Mouse (Mus musculus) lung, postnatal 0 days (tissue): Measurements from ENCODE around the gene Tapbp. TPM values are rescaled to one million over a fixed set of nuclear protein-coding genes. Genes with fewer than 3 reads are reported as not detected.
A peak's percentile ranks its signal among the peaks of the same experiment; 100 is the strongest.

ENCODE experiments used
- ATAC-seq: fragments of 200-750 bp; cut with Nextera tagmentation; 2 replicates; pipeline ENCODE4 v1.8.0; 2017; ENCODE audit warnings: moderate library complexity
- DNase-seq: peaks from one replicate; pipeline ENCODE4 v3.0.0-alpha.2; 2016; ENCODE audit warnings: low spot score
- H3K27ac ChIP-seq: fragments of 300-500 bp; sonication (generic); 2 replicates; pipeline ENCODE4 v1.5.1; 2014; ENCODE audit warnings: antibody characterized with exemption, mild to moderate bottlenecking, low read length, mixed read lengths
- H3K27me3 ChIP-seq: fragments of 300-500 bp; sonication (generic); replicated peaks from 2 replicates; pipeline ENCODE4 v1.6.1; 2014; ENCODE audit warnings: low read length, mixed read lengths; ENCODE audit not compliant: insufficient read depth
- H3K36me3 ChIP-seq: fragments of 300-500 bp; sonication (generic); 2 replicates; pipeline ENCODE4 v1.6.1; 2014; ENCODE audit warnings: low read length, mixed read lengths; ENCODE audit not compliant: insufficient read depth
- H3K4me1 ChIP-seq: fragments of 300-500 bp; sonication (generic); 2 replicates; pipeline ENCODE4 v1.6.1; 2014; ENCODE audit warnings: antibody characterized with exemption, low read depth, low read length, mixed read lengths; ENCODE audit not compliant: insufficient read depth
- H3K4me2 ChIP-seq: fragments of 300-500 bp; sonication (generic); replicated peaks from 2 replicates; pipeline ENCODE4 v1.6.1; 2014; ENCODE audit warnings: low read depth, mild to moderate bottlenecking, low read length, moderate library complexity, mixed read lengths
- H3K4me3 ChIP-seq: fragments of 300-500 bp; sonication (generic); 2 replicates; pipeline ENCODE4 v1.5.1; 2014; ENCODE audit warnings: low read depth, low read length
- H3K9ac ChIP-seq: fragments of 300-500 bp; sonication (generic); replicated peaks from 2 replicates; pipeline ENCODE4 v1.6.1; 2014; ENCODE audit warnings: low read depth, mild to moderate bottlenecking
- H3K9me3 ChIP-seq: fragments of 300-500 bp; sonication (generic); 2 replicates; pipeline ENCODE4 v1.6.1; 2016; ENCODE audit warnings: low read length, mixed read lengths
- CTCF ChIP-seq: IDR thresholded peaks from 2 replicates; pipeline ENCODE4 v1.5.1; 2016; ENCODE audit warnings: antibody characterized with exemption, mild to moderate bottlenecking
- EP300 ChIP-seq: IDR thresholded peaks from 2 replicates; pipeline ENCODE4 v1.6.1; 2016; ENCODE audit warnings: antibody characterized with exemption, mild to moderate bottlenecking, control low read depth
- WGBS: fragments of 180-500 bp; shearing (Covaris S2); extraction: QIAGEN DNeasy Blood & Tissue Kit; methylation state at CpG from one replicate; pipeline ENCODE4 v1.1.7; 2014; 5-methylcytosine and 5-hydroxymethylcytosine counted together
- polyA plus RNA-seq: library from polyadenylated mRNA; unstranded; fragments of >200 nt; fragmentation: Nextera tagmentation; extraction: Ambion mirVana; gene quantifications from 2 replicates; pipeline ENCODE4 v1.2.1, GENCODE M21; 2015

Tapbp gene
- polyA plus RNA-seq, 1 experiment from 2014 or later: 102 TPM

DNA sequence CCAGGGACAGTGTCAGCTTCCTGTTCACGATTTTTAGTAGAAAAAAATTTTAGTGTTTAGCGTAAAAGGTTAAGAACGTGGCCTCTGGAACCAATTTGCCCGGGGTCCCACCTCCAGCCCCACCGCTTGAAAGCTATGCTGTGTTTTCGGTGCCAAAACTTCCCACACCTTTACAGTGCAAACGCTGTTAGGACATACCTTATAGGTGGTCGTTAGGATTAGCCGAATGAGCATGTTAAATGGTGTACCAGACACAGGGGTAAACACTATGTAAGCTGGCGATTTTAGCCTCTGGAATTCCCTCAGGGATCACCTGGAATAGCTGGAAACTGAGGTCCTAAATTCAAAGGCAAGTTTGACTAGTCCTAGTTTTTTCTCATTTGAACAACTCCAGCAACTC, 40.6 kb downstream of the Tapbp start:
- Histone ChIP-seq H3K9me3 (no peaks in the 10 kb centered on the region), H3K36me3 (peaks cover 4% of the 10 kb centered on the region; the same call in 1 of the 2 replicates), H3K4me2 (peak overlapping the region; percentile 66), H3K27me3 (no peaks in the 10 kb centered on the region), H3K27ac (peak overlapping the region; percentile 95; the same call in 1 of the 2 replicates), H3K4me1 (peaks cover 9% of the 10 kb centered on the region; the same call in 1 of the 2 replicates), H3K4me3 (peak overlapping the region; percentile 60), H3K9ac (peak overlapping the region; percentile 71)
- TF ChIP-seq CTCF: no peak
- TF ChIP-seq EP300: no peak
- no peak for ATAC-seq
- WGBS: 3% methylated on average over 10 of the region's 10 CpGs
- DNase-seq: no peak

DNA sequence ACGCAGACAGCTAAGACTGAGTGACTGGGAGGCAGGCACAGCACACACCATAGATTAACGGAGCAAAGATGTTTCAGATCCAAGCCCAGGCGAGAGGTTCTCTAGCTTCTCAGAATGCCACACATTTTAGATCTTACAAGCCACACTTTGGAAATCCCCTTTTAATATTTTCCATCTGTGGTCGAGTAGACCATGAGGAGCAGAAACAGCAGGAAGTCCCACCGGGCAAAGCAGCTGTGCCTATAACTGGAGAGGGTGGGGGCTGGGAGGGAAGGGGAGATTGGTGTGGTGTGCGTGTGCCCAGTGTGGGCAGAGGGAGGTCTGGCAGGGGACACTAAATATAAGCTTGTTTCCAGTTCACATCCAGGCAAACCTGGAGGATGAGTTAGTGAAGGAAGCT, 41.8 kb downstream of the Tapbp start:
- Histone ChIP-seq H3K4me1 (peaks cover 9% of the 10 kb centered on the region; the same call in 1 of the 2 replicates), H3K4me2 (no peak overlapping the region), H3K36me3 (peaks cover 4% of the 10 kb centered on the region; the same call in 1 of the 2 replicates), H3K4me3 (no peak overlapping the region), H3K27ac (no peak overlapping the region), H3K9me3 (no peaks in the 10 kb centered on the region), H3K9ac (no peak overlapping the region), H3K27me3 (no peaks in the 10 kb centered on the region)
- TF ChIP-seq CTCF (no peak), EP300 (no peak)
- 82% methylated on average over 6 of the region's 6 CpGs for WGBS
- ATAC-seq: no peak
- DNase-seq: no peak

DNA sequence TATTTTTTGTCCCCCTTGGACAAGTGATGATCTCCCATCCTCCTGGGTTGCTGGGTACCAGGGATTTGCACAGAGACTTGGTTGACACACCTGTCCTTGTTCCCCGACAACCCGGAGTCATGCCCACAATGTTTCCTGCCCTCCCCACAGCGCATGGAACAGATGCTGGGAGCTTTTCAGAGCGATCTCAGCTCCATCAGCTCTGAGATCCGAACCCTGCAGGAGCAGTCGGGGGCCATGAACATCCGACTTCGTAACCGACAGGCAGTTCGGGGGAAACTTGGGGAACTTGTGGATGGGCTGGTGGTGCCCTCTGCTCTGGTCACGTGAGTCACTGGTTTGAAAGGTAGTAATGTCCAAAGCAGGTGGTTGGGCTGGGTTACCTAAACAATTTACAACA, 42.8 kb downstream of the Tapbp start:
- WGBS: 94% methylated on average over 11 of the region's 11 CpGs
- H3K27me3 ChIP-seq: no peaks in the 10 kb centered on the region
- TF ChIP-seq EP300 (no peak), CTCF (no peak)
- DNase-seq (no peak), ATAC-seq (no peak)
- H3K36me3 ChIP-seq: peaks cover 8% of the 10 kb centered on the region; the same call in 1 of the 2 replicates
- no peak overlapping the region for H3K27ac ChIP-seq
- peaks cover 9% of the 10 kb centered on the region; the same call in 1 of the 2 replicates for H3K4me1 ChIP-seq
- no peaks in the 10 kb centered on the region for H3K9me3 ChIP-seq
- no peak overlapping the region for H3K4me2 ChIP-seq
- H3K9ac ChIP-seq: no peak overlapping the region
- H3K4me3 ChIP-seq: no peak overlapping the region

DNA sequence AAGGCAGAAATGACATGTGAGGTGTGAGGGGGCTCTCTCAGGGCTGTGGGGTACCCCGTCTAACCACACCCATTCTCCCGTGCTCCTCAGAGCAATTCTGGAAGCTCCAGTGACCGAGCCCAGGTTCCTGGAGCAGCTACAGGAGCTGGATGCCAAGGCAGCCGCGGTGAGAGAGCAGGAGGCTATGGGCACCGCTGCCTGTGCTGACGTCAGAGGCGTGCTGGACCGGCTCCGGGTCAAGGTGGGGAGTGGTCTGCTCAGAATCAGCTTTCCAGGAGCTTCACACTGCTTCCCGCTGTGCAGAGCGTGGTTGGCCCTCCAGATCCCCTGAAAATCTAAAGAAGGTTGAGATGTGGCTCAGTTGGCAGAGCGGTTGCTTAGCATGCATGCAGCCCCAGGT, 43.4 kb downstream of the Tapbp start:
- peaks cover 8% of the 10 kb centered on the region; the same call in 1 of the 2 replicates for H3K36me3 ChIP-seq
- ATAC-seq: no peak
- H3K4me2 ChIP-seq: no peak overlapping the region
- H3K4me1 ChIP-seq: peaks cover 6% of the 10 kb centered on the region; the same call in 1 of the 2 replicates
- 95% methylated on average over 13 of the region's 13 CpGs for WGBS
- TF ChIP-seq CTCF (no peak), EP300 (no peak)
- H3K4me3 ChIP-seq: no peak overlapping the region
- DNase-seq: no peak
- no peaks in the 10 kb centered on the region for H3K27me3 ChIP-seq
- no peaks in the 10 kb centered on the region for H3K9me3 ChIP-seq
- H3K9ac ChIP-seq: no peak overlapping the region
- no peak overlapping the region for H3K27ac ChIP-seq

DNA sequence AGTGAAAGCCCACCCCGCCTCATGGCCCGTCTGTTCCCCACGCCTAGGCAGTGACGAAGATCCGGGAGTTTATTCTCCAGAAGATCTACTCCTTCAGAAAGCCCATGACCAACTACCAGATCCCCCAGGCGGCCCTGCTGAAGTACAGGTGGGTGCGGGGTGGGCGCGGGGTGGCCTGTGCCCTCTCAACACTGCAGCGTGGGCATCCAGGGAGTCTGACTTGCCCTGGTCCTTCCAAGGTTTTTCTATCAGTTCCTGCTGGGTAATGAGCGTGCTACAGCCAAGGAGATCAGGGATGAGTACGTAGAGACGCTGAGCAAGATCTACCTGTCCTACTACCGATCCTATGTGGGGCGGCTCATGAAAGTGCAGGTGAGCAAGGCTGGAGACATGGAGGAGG, 44.2 kb downstream of the Tapbp start:
- Histone ChIP-seq H3K36me3 (peaks cover 8% of the 10 kb centered on the region; the same call in 1 of the 2 replicates), H3K4me3 (no peak overlapping the region), H3K27ac (no peak overlapping the region), H3K4me1 (no peaks in the 10 kb centered on the region), H3K4me2 (no peak overlapping the region), H3K9ac (no peak overlapping the region), H3K27me3 (no peaks in the 10 kb centered on the region), H3K9me3 (no peaks in the 10 kb centered on the region)
- DNase-seq: peak; percentile 3
- no peak for TF ChIP-seq EP300
- TF ChIP-seq CTCF: no peak
- no peak for ATAC-seq
- 93% methylated on average over 15 of the region's 15 CpGs for WGBS

DNA sequence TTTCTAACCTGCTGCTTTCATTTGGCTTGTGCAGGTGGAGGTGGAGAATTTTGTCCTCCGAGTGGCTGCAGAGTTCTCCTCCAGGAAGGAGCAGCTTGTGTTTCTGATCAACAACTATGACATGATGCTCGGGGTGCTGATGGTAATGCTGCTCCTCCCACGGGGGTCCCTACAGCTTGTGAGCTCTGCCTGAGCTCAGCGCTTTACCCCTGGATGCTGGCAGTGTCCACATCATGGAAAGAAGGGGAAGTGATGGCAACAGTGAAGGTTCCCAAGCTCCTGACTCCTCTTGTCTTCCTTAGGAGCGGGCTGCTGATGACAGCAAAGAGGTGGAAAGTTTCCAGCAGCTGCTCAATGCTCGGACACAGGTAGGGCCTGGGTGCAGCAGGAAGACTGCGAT, 47.2 kb downstream of the Tapbp start:
- Histone ChIP-seq H3K36me3 (peaks cover 8% of the 10 kb centered on the region; the same call in 1 of the 2 replicates), H3K4me3 (no peak overlapping the region), H3K9me3 (no peaks in the 10 kb centered on the region), H3K27me3 (no peaks in the 10 kb centered on the region), H3K4me2 (no peak overlapping the region), H3K4me1 (no peaks in the 10 kb centered on the region), H3K9ac (no peak overlapping the region), H3K27ac (no peak overlapping the region)
- ATAC-seq (no peak), DNase-seq (no peak)
- 95% methylated on average over 7 of the region's 7 CpGs for WGBS
- no peak for TF ChIP-seq CTCF
- TF ChIP-seq EP300: no peak
